Mouse (Mus musculus): Measurements from ENCODE around the gene Olfr1032. TPM values are rescaled to one million over a fixed set of nuclear protein-coding genes. Genes with fewer than 3 reads are reported as not detected.
A peak's percentile ranks its signal among the peaks of the same experiment; 100 is the strongest.
"Not testable (repeated sequence)": the region's sequence is repeated elsewhere in the genome, so short reads cannot be mapped to it uniquely, and the experiment has no call there.

Gene Olfr1032
- polyA plus RNA-seq (2014; fragmentation: Nextera tagmentation; extraction: Ambion mirVana) = not detected in 2 replicates

DNA sequence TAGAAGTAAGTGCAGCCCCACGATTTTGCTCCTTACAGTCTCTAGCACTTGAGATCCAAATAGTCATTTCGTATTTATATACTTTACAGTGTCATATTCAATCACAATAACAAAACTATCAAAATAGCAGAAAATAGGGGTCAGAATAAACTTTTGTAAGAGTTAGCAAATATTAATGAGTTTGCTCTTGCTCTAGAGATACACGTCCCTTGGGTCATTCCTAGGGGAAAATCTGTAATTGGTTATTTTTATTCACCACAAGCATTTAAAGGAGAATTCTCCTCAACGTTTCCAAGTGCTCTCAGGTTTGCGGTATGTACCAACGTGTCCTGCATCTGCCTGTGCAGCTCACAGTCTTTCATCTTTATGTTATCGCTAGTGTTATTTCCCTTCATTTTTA is at the start of gene Olfr1032:
TSS of gene Olfr1032 (plus strand) at position 301 of the 400 bp plus-strand sequence.
- DNase-seq (ENCODE audit: low spot score) (no peak), ATAC-seq (replicated peaks; ENCODE audit: low FRiP score, low TSS enrichment, low read depth) (no peak)
- H3K27me3 ChIP-seq (replicated peaks; ENCODE audit: control insufficient read depth, insufficient read depth, low read length) = no peaks in the 10 kb centered on the region
- no peak within 1 kb of the TSS for H3K4me3 ChIP-seq (ENCODE audit: low read depth, low read length)
- no peaks in the 10 kb centered on the region for H3K4me1 ChIP-seq (replicated peaks; ENCODE audit: control insufficient read depth, insufficient read depth, low read length)
- H3K9me3 ChIP-seq (ENCODE audit: control insufficient read depth, low read length) = no peaks in the 10 kb centered on the region
- H3K27ac ChIP-seq (ENCODE audit: low read depth) = no peak within 1 kb of the TSS
- no peak within 1 kb of the TSS for H3K9ac ChIP-seq (ENCODE audit: low read length)
- WGBS = 81% methylated on average over 7 of the region's 7 CpGs
- H3K4me2 ChIP-seq (ENCODE audit: low read length) = no peak within 1 kb of the TSS
- H3K36me3 ChIP-seq (ENCODE audit: control insufficient read depth, insufficient read depth, low read length) = no peaks in the 10 kb centered on the region

DNA sequence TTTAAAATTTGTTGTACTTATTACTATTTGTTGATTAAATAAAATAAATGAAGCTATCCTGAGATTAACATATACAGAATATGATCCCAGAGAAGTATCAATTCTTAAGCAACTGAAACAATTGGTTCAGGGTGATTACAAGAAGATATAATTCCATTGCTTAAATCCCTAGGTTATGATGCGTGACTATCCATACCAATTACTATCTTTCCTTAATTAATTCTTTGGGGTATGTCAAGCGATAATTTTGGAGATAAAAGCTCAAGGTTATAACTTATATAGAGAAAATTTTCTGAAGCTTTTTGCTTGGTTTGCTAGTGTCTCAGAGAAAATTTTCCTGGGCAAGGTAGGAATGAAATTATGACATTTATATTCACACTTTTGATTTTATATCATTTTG is 31.7 kb upstream of the Olfr1032 start, which contains the start of gene Olfr1029:
TSS of gene Olfr1029 (plus strand) at position 301 of the 400 bp plus-strand sequence.
- Histone ChIP-seq H3K4me2 (ENCODE audit: low read length) (no peak within 1 kb of the TSS), H3K9me3 (ENCODE audit: control insufficient read depth, low read length) (no peaks in the 10 kb centered on the region), H3K27me3 (replicated peaks; ENCODE audit: control insufficient read depth, insufficient read depth, low read length) (no peaks in the 10 kb centered on the region), H3K4me1 (replicated peaks; ENCODE audit: control insufficient read depth, insufficient read depth, low read length) (no peaks in the 10 kb centered on the region), H3K36me3 (ENCODE audit: control insufficient read depth, insufficient read depth, low read length) (no peaks in the 10 kb centered on the region), H3K9ac (ENCODE audit: low read length) (no peak within 1 kb of the TSS), H3K4me3 (ENCODE audit: low read depth, low read length) (no peak within 1 kb of the TSS), H3K27ac (ENCODE audit: low read depth) (no peak within 1 kb of the TSS)
- 92% methylated on average over 2 of the region's 2 CpGs for WGBS
- no peak for ATAC-seq (replicated peaks; ENCODE audit: low FRiP score, low TSS enrichment, low read depth)
- DNase-seq (ENCODE audit: low spot score) = no peak

DNA sequence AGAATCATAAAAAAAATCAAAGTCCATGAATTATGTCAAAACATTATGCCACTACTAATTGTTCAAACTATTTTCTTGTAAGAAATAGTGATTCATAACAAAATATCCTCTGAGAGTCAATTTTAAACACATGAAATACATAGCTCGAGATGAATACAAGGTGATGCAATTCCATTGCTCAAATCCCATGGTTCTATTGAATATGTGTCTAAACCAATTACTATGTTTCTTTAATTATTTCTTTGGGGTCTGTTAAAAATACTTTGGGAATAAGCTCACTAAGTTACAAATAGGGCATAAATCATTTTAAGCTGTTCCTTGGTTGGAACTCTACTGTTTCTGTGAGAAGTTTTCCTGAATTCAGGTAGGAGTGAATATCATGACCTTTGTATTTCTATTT is 26.4 kb upstream of the Olfr1032 start, which contains the start of gene Olfr1030:
TSS of gene Olfr1030 (plus strand) at position 301 of the 400 bp plus-strand sequence.
- H3K9ac ChIP-seq (ENCODE audit: low read length) = no peak within 1 kb of the TSS
- WGBS = 84% methylated on average over 1 of the region's 1 CpGs
- no peak within 1 kb of the TSS for H3K27ac ChIP-seq (ENCODE audit: low read depth)
- H3K4me3 ChIP-seq (ENCODE audit: low read depth, low read length) = no peak within 1 kb of the TSS
- no peaks in the 10 kb centered on the region for H3K4me1 ChIP-seq (replicated peaks; ENCODE audit: control insufficient read depth, insufficient read depth, low read length)
- DNase-seq (ENCODE audit: low spot score) (no peak), ATAC-seq (replicated peaks; ENCODE audit: low FRiP score, low TSS enrichment, low read depth) (no peak)
- H3K27me3 ChIP-seq (replicated peaks; ENCODE audit: control insufficient read depth, insufficient read depth, low read length) = no peaks in the 10 kb centered on the region
- no peaks in the 10 kb centered on the region for H3K36me3 ChIP-seq (ENCODE audit: control insufficient read depth, insufficient read depth, low read length)
- no peak within 1 kb of the TSS for H3K4me2 ChIP-seq (ENCODE audit: low read length)
- no peaks in the 10 kb centered on the region for H3K9me3 ChIP-seq (ENCODE audit: control insufficient read depth, low read length)

GRCm38 (mm10) chr2:85990004-85990403 is 15.3 kb upstream of the Olfr1032 start, which contains the start of gene Olfr1031:
TSS of gene Olfr1031 (plus strand) at chr2:85990304.
- H3K4me1 ChIP-seq (replicated peaks; ENCODE audit: control insufficient read depth, insufficient read depth, low read length) = no peaks in the 10 kb centered on the region
- ATAC-seq (replicated peaks; ENCODE audit: low FRiP score, low TSS enrichment, low read depth) = no peak
- no peak within 1 kb of the TSS for H3K9ac ChIP-seq (ENCODE audit: low read length)
- H3K4me3 ChIP-seq (ENCODE audit: low read depth, low read length) = no peak within 1 kb of the TSS
- no peak within 1 kb of the TSS for H3K4me2 ChIP-seq (ENCODE audit: low read length)
- H3K36me3 ChIP-seq (ENCODE audit: control insufficient read depth, insufficient read depth, low read length) = no peaks in the 10 kb centered on the region
- H3K27me3 ChIP-seq (replicated peaks; ENCODE audit: control insufficient read depth, insufficient read depth, low read length) = no peaks in the 10 kb centered on the region
- 64% methylated on average over 3 of the region's 3 CpGs for WGBS
- DNase-seq (ENCODE audit: low spot score) = no peak
- H3K27ac ChIP-seq (ENCODE audit: low read depth) = no peak within 1 kb of the TSS
- no peaks in the 10 kb centered on the region for H3K9me3 ChIP-seq (ENCODE audit: control insufficient read depth, low read length)

- not testable (repeated sequence) for H3K4me1 ChIP-seq (replicated peaks; ENCODE audit: control insufficient read depth, insufficient read depth, low read length); H3K27ac ChIP-seq (ENCODE audit: low read depth); H3K27me3 ChIP-seq (replicated peaks; ENCODE audit: control insufficient read depth, insufficient read depth, low read length); ATAC-seq (replicated peaks; ENCODE audit: low FRiP score, low TSS enrichment, low read depth); H3K9me3 ChIP-seq (ENCODE audit: control insufficient read depth, low read length); H3K9ac ChIP-seq (ENCODE audit: low read length); H3K36me3 ChIP-seq (ENCODE audit: control insufficient read depth, insufficient read depth, low read length)
- Histone ChIP-seq H3K4me3 (ENCODE audit: low read depth, low read length) (peak within 1 kb of the TSS; percentile 28), H3K4me2 (ENCODE audit: low read length) (peak within 1 kb of the TSS; percentile 45)
- DNase-seq (ENCODE audit: low spot score) = peak; percentile 57
- 4% methylated on average over 10 of the region's 11 CpGs for WGBS
These were observed 15.1 kb downstream of the Olfr1032 start, which contains the start of gene Olfr1033 for GRCm38 (mm10) chr2:86020406-86020805. TSS of gene Olfr1033 (plus strand) at chr2:86020633.

DNA sequence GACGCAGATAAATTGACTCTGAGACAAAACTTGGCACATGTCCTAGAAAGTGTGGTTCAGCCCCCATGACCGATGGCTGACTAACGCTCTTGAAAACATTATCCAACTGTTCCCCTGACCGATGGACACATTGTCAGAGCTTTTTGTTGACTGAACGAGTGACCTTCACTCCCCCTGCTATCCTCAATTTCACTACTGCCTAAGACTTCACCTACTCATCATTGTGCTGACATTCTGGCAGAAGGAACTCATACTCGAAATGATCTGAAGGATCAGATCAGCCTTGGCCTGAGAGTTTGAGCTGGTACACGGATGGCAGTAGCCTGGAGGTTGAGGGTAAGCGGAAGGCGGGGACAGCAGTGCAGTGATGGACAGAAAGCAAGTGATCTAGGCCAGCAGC is 16.2 kb downstream of the Olfr1032 start:
- not testable (repeated sequence) for H3K27ac ChIP-seq (ENCODE audit: low read depth); H3K9ac ChIP-seq (ENCODE audit: low read length); DNase-seq (ENCODE audit: low spot score); H3K4me2 ChIP-seq (ENCODE audit: low read length); H3K27me3 ChIP-seq (replicated peaks; ENCODE audit: control insufficient read depth, insufficient read depth, low read length); H3K4me3 ChIP-seq (ENCODE audit: low read depth, low read length); H3K36me3 ChIP-seq (ENCODE audit: control insufficient read depth, insufficient read depth, low read length); H3K9me3 ChIP-seq (ENCODE audit: control insufficient read depth, low read length); H3K4me1 ChIP-seq (replicated peaks; ENCODE audit: control insufficient read depth, insufficient read depth, low read length); ATAC-seq (replicated peaks; ENCODE audit: low FRiP score, low TSS enrichment, low read depth)
- 47% methylated on average over 3 of the region's 9 CpGs for WGBS

- Histone ChIP-seq H3K27me3 (replicated peaks; ENCODE audit: control insufficient read depth, insufficient read depth, low read length) (no peaks in the 10 kb centered on the region), H3K4me3 (ENCODE audit: low read depth, low read length) (no peak within 1 kb of the TSS), H3K27ac (ENCODE audit: low read depth) (no peak within 1 kb of the TSS), H3K36me3 (ENCODE audit: control insufficient read depth, insufficient read depth, low read length) (no peaks in the 10 kb centered on the region), H3K9ac (ENCODE audit: low read length) (no peak within 1 kb of the TSS), H3K4me2 (ENCODE audit: low read length) (no peak within 1 kb of the TSS), H3K4me1 (replicated peaks; ENCODE audit: control insufficient read depth, insufficient read depth, low read length) (no peaks in the 10 kb centered on the region), H3K9me3 (ENCODE audit: control insufficient read depth, low read length) (no peaks in the 10 kb centered on the region)
- no peak for DNase-seq (ENCODE audit: low spot score)
- ATAC-seq (replicated peaks; ENCODE audit: low FRiP score, low TSS enrichment, low read depth) = no peak
These were observed 40.2 kb downstream of the Olfr1032 start, which contains the start of gene Olfr1034 for GRCm38 (mm10) chr2:86045561-86045960. TSS of gene Olfr1034 (plus strand) at chr2:86045861.

GRCm38 (mm10) chr2:86050777-86051176 is 45.4 kb downstream of the Olfr1032 start:
- ATAC-seq (replicated peaks; ENCODE audit: low FRiP score, low TSS enrichment, low read depth); H3K27me3 ChIP-seq (replicated peaks; ENCODE audit: control insufficient read depth, insufficient read depth, low read length); H3K4me2 ChIP-seq (ENCODE audit: low read length); H3K4me3 ChIP-seq (ENCODE audit: low read depth, low read length); H3K27ac ChIP-seq (ENCODE audit: low read depth); H3K36me3 ChIP-seq (ENCODE audit: control insufficient read depth, insufficient read depth, low read length); DNase-seq (ENCODE audit: low spot score); H3K9ac ChIP-seq (ENCODE audit: low read length); H3K9me3 ChIP-seq (ENCODE audit: control insufficient read depth, low read length); H3K4me1 ChIP-seq (replicated peaks; ENCODE audit: control insufficient read depth, insufficient read depth, low read length): not testable (repeated sequence)

All from intestine, embryonic 14.5 days (tissue).